Mouse (Mus musculus) monocyte, adult 5-6 weeks (primary cell): Measurements from ENCODE around the gene Ube2n. TPM values are rescaled to one million over a fixed set of nuclear protein-coding genes. Genes with fewer than 3 reads are reported as not detected.
A peak's percentile ranks its signal among the peaks of the same experiment; 100 is the strongest.
"Not testable (repeated sequence)": the region's sequence is repeated elsewhere in the genome, so short reads cannot be mapped to it uniquely, and the experiment has no call there.

Experiments
- ATAC-seq: fragments of 153-309, 156-312 bp; replicated peaks from 2 replicates; pipeline ENCODE4 v1.8.0; 2017; ENCODE audit warnings: mild to moderate bottlenecking; ENCODE audit not compliant: low TSS enrichment, insufficient number of reproducible peaks, severe bottlenecking, poor library complexity, low FRiP score
- total RNA-seq: library from RNA; stranded (forward); fragments of 200-1000, 200-491, 200-594 nt; gene quantifications from 3 replicates; pipeline ENCODE4 v1.2.3, GENCODE M21; 2017

Gene Ube2n
- total RNA-seq, 1 experiment from 2014 or later = 101 TPM

DNA sequence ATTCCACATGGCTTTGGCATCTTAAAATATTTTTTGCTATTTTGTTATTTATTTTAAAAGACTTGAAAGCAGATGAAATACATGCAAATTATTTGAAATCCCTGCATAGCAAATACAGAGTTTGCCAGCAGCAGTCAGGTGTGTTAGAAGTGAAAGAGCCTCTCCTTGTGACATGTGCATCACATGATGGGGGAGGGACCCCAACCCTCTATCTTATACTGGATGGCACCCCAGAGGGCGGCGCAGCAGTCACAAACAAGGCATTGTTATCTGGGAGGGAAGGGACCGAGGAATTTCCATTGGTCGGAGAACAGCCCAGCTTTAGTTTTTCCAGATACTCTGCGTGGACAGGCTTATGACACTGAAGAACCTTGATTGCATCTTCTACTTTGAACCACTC, 34.1 kb downstream of the Ube2n start:
- ATAC-seq = not testable (repeated sequence)

DNA sequence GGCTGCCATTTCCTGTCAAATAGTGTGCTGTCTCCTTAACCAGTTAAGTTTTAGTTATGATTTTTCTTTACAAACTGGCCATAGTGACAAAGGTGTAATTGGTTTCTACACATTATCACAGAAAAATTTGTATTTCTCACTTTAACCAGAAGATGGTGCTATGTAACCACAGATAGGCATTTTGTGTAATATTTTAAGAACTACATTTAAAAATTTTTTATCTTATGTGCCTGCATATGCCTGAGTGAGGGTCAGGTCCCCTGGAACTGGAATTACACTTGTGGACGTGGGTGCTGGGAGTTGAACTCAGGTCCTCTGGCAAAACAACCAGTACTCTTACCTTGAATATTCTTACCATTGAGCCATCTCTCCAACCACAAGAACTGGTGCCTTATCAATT, 35.6 kb downstream of the Ube2n start:
- no peak for ATAC-seq

DNA sequence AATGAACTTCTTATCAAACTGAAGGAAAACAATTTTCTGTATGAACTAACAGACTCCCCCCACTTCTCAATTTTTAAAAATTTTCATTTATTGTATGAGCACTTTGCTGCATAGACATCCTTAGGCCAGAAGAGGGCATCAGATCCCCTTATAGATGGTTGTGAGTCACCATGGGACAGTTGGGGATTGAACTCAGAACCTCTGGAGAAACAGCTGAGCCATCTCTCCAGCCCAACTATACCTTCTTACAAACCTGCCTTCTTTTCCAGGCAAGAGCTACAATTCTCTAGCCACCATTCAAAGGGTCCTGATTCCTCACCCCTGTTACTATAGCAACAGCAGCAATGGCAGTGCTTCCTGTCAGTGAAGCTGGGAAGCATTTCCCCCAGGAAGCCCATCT, 36.8 kb downstream of the Ube2n start:
- no peak for ATAC-seq

DNA sequence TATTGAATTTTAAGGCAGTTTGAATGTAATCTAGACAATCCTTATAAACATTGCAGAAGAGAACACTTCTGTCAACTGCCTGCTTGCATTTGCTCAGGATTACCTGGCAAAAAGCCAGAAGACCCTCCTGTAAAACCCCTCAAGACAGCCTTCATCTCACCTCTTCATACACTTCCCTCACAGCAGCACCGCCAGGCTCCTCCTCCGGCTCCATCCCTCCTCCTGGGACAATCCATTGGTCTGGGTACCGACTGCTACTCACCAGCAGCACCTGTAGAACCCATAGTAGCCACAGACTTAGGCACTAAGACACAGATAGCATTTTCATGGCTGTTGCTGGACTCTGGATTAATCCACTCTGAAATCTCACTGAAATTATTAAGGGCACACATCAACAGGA, 37.4 kb downstream of the Ube2n start:
- no peak for ATAC-seq

DNA sequence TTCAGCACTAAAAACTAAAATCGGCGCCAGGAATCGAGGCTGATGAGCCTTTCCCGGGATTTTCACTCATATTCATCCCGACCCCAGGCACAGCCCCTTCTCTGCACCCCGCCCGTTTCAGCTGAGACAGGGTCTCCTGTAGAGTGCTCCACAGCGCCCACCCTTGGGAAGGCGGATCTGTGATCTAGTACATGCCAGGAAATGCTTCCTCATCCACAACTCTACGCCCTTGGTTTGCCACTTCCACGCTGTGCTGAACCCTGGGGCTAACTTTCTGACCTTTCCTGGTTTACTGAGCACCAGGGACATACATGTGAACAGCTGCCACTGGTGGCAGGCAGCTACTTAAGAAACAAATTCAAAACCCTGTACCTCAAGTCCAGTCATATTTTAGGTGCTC, 40.9 kb downstream of the Ube2n start:
- no peak for ATAC-seq

DNA sequence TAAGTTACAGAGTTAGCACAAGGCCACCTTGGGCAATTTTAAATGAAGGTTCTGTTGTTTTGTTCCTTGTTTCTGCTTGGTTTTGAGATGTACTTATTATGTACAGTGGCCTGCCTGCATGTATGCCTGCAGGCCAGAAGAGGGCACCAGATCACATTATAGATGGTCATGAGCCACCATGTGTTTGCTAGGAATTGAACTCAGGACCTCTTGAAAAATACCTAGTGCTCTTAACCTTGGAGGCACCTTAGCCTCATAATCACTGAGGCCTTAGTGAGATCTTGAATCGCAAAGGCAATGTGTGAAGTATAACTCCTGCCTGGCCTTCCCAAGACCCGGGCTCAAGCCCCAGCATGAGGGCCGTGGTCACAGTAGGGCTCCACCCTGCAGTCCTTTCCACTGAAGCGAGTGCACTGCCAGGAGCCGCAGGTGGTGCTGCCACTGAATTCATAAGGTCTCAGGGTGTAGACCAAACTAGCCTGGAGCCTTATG, 42.4 kb downstream of the Ube2n start:
- ATAC-seq = peak; percentile 34; the same call in 1 of the 2 replicates

DNA sequence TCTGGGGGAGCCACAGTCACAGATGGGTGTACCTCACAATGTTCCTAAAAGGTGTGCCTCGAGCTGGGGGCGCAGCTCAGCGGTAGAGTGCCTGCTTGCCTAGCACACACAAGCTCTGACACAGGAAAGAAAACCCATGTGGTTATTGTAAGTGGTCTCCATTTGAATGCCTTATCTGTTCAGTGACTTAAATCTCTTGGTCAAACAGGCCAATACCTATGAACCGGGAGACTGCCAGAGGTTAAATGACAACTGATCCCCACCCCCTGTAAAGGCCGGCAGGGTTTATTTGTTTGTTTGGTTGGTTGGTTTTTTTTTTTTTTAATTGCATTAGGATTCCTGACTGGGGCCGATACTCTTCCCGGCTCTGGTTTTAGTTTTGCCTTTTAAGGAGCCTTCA, 44.5 kb downstream of the Ube2n start:
- no peak for ATAC-seq

DNA sequence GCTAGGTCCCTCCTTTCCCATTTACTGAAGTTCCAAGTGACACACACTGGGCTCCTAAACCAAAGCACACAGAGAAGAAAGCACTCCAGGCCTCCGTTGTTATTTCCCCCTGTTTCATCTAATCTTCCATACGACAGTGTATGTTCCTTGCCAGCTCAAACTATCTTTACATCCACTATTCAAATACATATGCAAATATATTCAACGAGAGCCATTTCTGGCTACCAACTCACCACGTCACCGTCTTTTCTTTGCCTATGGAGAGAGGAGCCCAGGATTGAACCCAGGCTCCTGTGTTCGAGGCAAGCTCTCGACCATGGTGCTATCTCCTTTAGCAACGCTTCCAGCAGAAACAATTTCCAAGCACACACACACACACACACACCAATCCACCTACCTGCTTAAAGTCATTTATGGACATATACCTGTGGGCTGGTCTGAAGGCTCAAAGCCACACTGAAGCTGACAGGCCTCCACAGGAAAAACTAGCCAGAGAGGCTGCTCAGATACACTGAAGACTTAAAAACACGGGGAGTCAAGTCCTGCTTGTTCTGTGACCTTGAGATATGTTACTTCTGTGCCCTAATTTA, 45.5 kb downstream of the Ube2n start:
- no peak for ATAC-seq

DNA sequence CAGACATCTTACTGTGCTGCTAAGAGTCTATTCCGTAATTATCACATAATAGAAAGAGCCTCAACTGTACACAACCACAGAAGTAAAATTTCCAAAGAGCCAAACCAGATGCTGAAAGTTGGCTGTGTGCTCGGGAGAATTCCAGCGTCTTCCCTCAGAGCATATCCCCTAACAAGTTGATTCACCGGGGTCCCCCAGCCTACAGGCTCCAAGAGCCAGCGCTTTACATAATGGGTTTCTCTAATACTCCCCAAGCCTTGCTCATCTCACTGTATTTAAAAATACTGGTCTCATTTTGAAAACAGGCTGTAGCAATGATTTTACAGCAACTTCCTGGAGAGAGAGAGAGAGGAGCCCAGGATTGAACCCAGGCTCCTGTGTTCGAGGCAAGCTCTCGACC, 46.7 kb downstream of the Ube2n start:
- no peak for ATAC-seq

DNA sequence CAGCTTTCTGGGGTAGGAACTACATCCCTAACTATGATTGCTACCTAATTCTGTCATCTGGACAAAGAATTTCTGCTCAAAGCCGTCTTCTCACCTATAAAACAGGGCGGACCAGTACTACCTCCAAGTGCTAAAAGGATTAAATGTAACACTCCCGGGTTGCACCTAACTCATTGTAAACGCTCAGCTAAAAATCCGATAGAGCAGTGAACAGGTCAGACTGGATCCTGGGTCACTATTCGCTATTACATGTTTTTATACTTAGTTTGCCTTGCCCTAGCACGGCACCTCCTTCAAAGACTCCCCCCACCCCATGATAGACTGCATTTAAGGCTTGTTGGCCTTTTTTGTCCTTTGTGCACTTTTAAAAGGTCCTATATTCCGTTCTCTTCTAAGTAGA, 47.5 kb downstream of the Ube2n start:
- ATAC-seq = no peak

DNA sequence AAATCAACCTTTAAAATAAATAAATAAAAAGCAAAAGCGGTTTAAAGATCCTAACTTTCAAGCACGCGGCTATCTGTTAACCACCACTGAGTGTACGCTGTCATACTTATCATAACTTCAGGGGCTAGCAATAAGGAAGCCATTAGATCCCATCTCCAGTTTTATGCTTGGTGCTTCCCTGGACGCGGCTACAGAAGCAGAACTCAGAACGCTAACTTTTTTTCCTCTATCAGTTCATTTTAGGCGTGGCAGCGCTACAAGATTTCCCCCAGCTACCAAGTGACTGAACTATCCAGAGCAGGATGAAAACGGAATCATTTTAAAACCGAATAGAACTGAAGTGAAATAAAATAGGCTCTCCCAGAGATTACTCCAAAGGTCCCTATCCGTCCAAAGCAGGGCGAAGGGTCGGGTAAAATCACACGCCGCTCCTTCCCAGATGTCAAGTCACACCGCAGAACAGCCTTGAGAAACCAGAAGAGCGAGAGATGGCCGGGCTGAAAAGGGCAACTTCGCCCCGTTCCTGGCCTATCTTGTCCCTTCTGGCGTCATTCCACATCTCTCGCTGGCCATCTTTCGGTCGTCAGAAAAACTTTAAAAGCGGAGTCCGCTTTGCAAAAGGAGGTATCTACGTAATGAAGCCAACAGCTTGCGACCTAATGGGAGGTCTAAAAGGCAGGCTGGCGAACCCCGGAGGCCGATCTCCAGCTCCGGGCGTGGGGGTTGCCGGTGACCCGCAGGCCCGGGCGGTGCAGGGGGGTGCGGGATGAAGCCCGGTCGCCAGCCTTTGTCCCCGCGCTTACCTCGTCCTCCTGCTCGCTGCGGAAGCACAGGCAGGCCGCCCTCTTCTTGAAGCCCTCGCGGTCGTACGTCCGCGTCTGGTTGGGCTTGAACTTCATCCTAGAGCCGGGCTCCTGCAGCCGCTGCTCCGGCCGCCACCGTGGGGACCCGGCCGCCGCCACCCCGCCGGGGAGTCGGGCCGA, 48.2 kb downstream of the Ube2n start:
- ATAC-seq = peak; percentile 11; the same call in 1 of the 2 replicates

DNA sequence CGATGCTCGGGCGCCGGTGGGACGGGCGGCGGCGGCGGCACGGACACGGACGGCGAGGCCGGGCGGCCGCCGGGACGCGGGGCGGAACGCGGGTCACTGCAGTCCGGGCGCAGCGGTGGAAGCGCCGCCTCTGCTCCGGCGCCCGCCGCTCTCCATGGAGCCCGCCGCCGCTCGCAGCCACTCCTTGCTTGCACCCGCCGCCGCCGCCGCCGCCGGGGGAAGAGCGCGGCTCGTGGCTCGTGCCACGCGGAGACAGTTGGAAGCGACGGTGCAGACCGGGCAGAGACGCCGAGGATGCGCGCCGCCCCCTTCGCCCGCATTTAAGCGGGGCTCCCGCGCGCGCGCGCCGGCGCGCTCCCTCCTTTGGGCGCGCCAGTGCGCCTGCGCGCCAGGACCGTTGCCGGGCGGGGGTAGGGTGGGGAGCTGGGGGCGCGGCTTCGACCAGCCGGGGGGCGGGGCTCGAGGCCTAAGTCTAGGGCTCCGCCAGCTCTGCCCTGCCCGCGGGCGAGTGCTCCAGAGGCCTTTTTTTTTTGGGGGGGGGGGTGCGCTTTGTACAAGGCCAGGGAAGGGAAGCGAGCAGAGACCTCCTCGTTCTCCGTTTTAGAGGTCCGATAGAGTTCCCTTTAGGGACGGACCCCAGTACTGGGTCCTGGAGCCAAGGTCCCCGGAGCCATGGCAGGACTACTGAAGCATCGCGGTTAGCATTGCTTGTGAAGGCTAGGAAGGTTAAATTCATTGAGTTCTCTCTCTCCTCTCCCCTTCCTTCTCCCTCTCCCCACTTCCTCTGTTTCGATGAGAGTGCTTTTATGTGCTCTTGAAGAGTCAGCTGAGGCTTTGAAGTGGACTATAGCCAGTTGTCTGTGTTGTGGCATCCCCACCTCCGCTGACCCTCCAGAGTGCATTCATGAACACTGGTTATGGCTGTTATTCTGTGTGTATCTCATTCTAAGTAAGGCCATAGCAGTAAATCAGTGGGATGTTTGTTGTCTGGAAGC, 49.2 kb downstream of the Ube2n start, which contains the start of gene Nudt4:
Gene Nudt4, minus strand, starts transcription at position 296 of the 995 bp plus-strand sequence.
- peak; percentile 43 for ATAC-seq

DNA sequence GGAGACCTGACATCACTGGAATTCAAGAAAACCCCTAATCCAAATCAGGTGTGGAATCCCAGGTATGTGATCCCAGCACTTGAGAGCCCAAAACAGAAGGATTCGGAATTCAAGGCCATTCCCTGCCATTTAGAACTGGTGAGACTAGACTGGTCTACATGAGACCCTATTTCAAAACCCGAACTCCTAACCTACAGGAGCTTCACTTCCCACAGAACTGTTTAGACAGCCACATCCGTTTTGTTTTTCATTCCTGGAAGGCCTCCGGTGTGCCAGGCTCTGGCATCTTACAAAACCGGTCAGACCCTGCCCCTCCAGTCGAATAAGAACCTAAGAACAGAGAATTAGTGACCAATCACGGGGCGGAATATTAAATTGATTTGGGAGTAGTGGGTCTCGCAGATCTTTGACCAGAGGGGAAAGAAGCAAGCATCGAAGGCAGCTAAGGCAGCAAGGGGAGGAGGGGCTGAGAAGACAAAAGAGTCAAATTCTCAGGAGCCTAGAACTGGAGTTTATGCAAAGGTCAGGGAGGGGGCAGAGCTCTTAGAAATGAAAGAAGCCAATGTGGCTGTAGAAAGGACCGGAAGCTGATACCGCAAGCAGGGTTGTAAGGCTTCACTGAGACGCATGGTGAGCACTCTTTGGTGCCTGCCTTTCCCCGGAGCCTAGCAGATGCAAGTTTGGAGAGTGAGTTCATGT, 50.4 kb downstream of the Ube2n start:
- ATAC-seq = no peak

DNA sequence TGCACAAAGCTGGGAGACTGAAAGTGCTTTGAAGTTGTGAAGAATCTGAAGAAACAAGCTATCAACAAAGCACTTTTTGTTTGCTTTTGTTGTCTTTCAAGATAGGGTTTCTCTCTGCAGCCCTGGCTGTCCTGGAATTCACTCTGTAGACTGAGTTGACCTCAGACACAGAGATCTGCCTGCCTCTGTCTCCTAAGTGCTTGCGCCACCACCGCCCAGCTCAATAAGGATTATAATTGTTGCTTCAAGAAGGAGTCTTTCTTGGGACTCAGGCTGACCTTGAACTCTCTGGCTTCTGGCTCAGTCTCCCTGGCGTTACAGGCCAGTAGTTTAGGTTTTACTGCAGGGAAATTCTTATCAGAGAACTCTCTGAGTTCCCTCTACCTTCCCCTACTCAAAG, 51.8 kb downstream of the Ube2n start:
- no peak for ATAC-seq

DNA sequence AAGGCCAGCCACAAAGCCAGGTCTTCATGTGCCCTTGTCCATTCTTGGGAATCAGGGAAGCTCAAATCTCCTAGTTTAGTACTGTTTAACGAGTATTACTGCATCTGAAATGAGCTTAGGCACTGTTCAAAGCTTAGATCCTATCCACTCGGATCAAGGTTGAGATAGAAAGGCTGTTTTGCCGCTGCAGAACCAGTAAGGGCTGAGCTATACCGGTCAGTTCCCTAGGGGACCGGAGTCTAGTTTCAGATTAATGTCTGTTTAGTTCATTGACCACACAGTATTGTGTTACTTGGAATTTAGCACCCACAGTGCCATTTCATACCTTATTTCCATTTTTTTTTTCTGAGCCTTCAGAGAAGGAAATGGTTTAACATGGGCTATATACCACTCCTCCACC, 52.6 kb downstream of the Ube2n start:
- ATAC-seq = no peak

DNA sequence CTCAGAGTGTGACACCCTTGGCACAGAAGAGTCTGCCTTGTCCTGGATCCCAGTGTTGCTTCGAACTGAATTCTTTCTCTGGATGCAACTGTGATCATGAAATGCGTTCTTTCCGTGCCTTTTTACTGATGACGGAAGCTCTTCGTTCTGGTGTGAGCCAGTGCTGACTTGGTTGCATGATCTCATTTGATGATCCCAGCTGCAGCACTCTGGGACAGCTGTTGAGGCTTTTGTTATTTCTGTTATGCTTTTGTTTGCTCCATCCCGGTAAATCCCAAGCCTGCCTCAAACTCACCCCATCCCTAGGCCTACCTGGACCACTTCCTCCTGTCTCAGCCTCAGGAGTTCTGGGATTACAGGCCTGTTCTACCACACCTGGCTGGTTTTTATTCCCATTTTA, 53.1 kb downstream of the Ube2n start:
- ATAC-seq = no peak

DNA sequence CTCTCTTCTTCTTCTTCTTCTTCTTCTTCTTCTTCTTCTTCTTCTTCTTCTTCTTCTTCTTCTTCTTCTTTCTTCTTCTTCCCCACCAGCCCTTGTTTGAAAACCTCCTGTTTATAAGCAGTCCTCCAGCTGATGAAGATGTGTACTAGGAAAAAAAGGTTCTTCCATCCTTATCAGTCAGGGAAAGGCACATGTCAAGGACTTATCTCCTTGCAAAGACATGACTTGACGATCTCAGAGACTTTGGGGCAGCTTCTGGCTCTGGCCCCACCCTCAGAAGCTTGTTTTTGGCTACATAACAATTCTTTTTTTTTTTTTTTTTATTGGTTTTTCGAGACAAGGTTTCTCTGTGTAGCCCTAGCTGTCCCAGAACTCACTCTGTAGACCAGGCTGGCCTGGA, 54.5 kb downstream of the Ube2n start:
- no peak for ATAC-seq

DNA sequence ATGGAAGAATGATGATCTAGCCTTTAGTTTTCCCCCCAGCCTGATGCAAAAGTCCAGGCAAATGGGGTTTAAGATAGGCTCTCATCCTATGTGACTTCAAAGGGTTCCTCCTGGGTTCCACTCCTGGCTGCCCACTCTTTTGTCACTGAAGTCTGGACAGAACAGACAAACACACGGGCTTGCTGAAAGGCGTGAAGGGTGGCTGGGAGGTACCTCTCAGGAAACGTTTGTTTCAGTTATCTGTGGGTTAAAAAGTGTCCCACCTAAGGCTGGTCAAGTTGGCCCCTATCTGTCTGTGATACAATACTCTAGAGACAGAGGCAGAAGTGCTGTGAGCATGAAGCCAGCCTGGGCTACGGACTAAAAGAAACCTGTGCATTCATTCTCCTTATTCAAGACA, 60.0 kb downstream of the Ube2n start:
- no peak for ATAC-seq
